Mouse (Mus musculus): ENCODE results near the gene Rgs2. TPM values are rescaled to one million over a fixed set of nuclear protein-coding genes. Genes with fewer than 3 reads are reported as not detected.

The Rgs2 gene
- 10 to 100 TPM; 79.8 to 88.8 TPM for total RNA-seq (2021)
- long read RNA-seq, experiment 1, transcript Rgs2-202 (5 exons, 3,021 nt), result major isoform, 16 of 18 reads
- long read RNA-seq, experiment 1, partial matches to known transcripts, result 1 of 18 reads
- long read RNA-seq, experiment 1, other reads (novel, unspliced or antisense), result 1 of 18 reads
- long read RNA-seq, experiment 2, transcript Rgs2-202 (5 exons, 3,021 nt), result major isoform, 11 of 12 reads
- long read RNA-seq, experiment 2, partial matches to known transcripts, result 0 of 12 reads
- long read RNA-seq, experiment 2, other reads (novel, unspliced or antisense), result 1 of 12 reads

DNA sequence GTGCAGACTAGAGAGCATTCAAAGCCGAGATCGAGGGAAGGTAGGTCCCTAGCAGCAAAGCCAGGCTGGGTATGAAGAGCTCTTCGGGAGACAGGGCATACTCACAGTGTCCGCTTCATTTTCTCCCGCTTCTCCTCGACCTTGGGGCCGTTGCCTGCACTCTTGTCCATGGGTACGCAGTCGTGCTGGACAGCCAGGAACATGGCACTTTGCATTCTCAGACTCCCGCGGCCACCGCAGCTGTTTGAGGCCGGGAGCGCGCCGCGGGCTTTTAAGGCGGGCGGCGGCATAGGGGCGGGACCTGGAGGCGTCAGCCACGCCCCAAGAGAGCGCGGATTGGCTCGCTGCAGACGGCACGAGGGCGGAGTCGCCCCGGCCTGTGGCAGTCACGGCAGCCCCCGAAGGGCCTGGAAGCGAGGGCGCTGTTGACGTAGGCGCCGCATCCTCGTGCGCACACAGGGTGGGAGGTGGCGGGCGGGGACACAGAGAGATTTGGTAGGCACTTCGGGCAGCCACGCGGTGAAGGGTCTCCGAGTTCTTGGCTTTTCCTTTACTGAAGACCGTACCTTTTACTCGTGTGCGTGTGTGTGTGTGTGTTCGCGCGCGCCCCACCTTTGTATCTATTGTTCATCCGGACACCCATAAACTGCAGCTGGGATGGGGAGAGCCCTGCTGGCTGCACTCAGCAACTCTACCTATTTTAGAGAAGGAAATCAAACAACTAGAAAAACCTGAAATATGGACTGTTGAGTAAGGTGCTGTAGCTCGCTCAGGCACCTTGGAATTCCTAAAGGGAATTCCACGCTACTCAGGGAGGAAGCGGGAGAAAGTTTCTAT, at the start of gene Rgs2:
TSS of gene Rgs2 (minus strand) at position 258 of the 837 bp plus-strand sequence.
- peak; percentile 93 to 95 for DNase-seq (ENCODE audit: low spot score in 2 of 2)

DNA sequence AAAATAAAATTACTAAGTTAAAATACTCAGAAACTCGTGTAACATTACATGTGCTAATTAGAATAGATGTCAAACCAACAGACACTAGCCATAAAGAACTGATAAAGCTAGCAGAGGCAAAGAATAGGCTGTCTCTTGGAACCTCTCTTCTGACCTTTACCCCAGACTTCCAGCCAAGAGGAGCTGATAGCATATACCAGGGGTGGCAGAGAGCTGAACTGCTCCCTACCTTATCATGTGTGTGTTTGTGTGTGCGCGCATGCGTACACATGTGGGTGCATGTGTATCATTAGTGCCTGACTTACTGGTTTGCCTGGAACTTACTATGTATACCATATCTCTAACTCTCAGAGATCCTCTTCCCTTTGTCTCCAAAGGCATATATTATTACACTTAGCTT, 49.4 kb upstream of the Rgs2 start:
- no peak for DNase-seq (ENCODE audit: low spot score in 2 of 2)

DNA sequence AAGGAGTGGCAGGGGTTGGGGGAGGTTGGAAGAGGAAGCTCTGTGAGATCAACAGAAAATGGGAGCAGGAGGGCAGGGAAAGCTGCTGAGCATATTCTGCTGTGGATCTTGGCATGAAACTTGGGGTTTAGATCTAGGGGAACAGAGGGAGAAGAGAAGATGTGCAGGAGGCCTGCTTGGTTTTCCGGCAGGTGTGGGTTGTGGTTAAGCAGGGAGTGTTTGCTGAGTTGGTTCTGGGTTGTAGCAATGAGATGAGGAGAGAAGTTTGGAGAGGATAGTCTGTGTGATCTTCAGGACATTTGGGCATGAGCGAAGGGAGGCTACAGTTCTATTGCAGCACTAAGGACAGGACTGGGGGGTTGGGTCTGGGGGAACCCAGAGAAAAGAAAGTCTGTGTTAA, 37.9 kb upstream of the Rgs2 start:
- no peak for DNase-seq (ENCODE audit: low spot score in 2 of 2)

DNA sequence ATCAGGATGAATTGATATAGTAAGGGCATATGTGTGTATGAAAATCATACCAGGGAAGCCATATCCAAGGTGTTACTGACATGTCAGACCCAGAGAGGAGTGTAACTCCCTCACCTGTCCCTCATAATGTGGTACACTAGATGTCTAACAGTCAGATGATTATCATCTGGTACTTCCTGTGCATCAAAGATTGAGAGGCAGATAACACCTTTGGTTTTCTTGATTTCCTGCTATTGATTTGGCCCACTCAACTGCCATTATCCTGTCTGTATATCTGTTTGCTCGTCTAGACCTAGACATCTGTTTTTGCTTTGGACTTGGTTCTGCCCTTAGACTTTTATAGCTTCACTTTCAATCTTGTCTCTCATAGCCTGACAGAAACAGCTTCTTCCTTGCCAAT, 29.5 kb upstream of the Rgs2 start:
- no peak for DNase-seq (ENCODE audit: low spot score in 2 of 2)

DNA sequence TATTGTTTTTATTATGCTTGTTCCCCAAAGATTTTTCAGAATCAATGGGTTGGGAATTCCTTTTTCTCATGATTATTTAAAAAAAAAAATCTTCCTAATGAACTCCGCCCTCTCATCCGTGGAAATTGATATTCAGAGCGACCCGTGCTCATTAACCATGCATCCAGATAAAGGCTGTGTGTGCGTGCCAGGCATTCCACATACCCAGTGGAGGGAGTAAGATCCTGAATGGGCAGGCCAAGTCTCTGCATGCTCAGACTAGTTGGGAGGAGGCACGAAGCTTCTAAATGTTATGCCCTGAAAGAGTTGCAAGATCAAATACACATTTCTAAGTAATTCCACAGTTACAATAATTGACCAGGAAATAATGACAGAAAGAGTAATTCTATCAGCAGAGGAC, 26.5 kb upstream of the Rgs2 start:
- DNase-seq (ENCODE audit: low spot score in 2 of 2), result no peak

DNA sequence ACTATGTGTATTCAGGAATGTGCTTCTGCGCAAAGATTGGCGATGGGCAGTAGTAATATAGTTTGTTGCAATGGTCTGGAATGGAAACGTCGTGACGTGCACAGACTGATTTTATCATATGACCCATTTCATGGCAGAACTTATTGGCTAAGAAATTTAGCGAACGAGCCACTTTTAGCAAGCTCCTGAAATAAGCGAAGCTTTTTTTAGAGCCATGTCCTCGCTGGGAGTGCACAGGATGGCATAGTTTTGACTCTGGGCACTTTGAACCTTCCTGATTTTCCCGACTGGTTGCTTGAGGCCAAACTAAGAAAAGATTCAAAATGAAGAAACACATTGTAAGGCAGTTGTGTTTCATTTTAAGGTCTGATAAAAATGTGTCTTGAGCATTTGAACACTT, 25.7 kb upstream of the Rgs2 start:
- no peak for DNase-seq (ENCODE audit: low spot score in 2 of 2)

DNA sequence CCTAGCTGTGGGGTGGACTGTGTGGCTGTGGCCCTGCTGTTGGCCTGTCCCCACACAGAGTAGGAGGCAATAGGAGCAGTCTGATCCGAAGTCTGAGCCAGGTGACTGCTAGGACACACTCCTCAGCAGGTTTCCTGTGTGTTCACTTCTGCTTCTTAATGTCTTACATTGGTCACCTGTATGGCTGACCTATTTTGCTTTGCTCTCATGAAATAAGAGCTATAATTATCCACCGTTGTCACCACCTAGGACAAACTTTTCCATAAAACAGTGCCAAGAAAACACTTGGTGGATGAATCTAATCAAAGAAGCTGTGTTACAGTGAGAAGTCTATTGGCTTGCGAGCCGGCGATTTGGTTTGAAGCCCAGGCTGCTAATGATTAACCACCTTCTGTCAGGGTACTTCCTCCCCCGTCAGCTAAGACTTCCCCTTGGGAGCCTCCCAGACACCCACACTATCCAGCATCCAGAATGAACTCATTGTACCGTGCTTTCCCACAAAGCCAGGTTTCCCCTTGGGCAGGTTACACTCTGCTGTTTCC, 14.5 kb upstream of the Rgs2 start:
- DNase-seq (ENCODE audit: low spot score in 2 of 2), result peak in 1 of 2 experiments; percentile 9

DNA sequence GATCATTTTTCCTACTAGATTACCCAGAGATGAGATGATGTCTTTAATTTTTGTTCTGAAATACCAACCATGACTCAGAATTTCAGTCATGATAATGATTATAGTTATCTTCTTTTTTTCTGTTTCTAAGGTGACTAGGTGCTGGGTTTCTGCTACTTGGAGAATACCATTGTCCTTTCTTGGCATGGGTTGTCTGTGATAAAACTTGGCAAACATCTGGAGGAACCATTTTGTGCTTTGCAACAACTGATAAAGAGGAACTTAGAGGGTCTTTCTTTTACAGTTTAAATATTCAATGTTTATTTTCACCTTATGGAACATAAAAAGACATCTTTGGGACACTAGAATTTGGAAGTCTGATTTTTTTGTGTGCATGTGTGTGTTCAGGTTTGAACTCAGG, 10.0 kb upstream of the Rgs2 start:
- DNase-seq (ENCODE audit: low spot score in 2 of 2), result no peak

DNA sequence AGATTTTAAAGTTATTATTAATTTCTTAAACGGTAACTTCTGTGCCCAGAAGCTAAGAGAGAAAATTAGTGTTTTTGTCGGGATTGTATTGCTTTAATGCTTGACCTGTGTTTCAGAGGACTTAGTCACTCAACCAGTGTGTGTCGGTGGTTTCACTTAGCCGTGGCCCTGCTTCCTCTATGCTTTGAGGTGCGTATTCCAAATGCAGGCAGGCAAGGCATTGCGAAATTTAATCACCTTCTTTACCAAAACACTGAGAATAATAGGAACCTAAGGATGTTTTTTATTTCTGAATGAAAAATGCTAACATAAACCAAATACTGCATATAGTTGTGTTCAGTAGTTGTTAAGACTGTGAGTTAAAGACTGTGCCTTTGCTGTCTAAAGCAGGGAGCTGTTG, 3.4 kb upstream of the Rgs2 start:
- no peak for DNase-seq (ENCODE audit: low spot score in 2 of 2)

DNA sequence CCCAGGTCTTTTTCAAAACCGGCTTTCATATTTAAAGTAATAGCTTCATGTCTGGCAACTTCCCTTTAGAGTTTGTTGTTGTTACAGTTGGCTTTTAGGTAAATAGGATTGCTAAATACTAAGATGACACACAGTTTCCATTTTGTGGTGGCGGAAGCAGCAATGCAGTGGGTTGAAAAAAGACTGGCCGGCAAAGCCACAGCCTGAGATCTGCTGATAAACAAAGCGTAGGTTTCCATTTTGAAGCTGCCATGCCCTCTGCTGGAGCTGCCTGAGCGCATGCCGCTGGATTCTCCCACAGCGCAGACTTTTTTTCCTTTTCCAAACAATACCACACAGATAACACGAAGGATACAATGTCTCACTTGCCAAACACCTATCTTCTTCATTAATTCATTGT, 2.6 kb upstream of the Rgs2 start:
- DNase-seq (ENCODE audit: low spot score in 2 of 2), result peak; percentile 53 to 68

DNA sequence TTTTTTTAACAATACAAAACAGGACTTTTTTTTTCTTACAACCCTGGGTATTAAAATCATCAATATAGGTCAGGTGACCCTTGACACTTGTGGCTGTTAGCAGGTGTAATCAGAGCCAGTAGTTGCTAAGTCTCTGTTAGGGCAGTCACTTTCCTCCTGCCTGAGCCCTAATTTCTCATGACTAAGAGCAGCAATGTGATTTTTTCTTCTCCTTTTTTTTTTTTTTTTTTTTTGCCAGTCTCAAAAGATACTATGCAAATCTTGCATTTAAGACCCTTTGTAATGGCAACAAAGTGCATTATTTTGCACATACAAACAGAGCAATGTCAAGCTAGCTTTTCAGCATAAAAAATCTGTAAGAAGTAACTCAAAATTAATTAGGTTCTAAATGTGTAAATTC, 1.7 kb upstream of the Rgs2 start:
- no peak for DNase-seq (ENCODE audit: low spot score in 2 of 2)

DNA sequence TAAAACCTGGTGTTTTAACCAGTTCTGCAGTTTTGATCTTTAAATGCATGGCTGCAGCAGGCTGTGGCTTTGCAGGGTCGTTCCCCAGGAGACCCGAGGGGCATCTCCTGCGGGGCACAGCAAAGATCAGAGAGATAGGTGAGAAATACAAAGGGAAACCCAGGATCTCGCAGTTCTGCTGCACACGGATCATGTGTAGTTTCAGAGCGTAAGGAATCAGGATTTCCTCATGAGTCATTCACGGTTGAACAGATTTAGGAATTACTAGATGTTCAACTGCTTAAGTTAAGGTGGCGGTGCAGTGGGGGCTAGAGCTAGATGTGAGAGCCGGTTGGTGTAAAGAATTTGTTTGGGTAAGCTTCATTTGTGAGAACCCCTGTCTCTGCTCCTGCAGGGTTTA, 780 bp upstream of the Rgs2 start:
- no peak for DNase-seq (ENCODE audit: low spot score in 2 of 2)

DNA sequence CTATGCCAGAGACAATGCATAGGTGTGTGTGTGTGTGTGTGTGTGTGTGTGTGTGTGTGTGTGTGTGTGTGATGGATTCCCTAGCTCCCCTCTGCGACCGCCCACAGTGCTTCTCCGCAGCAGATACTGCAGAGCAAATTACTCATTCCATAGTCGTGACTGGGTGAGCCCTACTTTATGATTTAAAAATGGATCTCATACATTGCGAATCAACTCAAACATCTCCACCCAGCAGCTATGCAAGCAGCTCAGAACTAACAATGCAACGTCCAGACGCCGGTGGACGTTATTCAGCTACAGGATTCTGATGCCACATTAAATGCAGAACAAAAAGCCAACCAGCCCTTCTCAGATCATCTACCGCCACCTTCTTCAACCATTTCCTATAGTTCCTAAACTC, 545 bp downstream of the Rgs2 start:
- peak; percentile 55 to 69 for DNase-seq (ENCODE audit: low spot score in 2 of 2)

DNA sequence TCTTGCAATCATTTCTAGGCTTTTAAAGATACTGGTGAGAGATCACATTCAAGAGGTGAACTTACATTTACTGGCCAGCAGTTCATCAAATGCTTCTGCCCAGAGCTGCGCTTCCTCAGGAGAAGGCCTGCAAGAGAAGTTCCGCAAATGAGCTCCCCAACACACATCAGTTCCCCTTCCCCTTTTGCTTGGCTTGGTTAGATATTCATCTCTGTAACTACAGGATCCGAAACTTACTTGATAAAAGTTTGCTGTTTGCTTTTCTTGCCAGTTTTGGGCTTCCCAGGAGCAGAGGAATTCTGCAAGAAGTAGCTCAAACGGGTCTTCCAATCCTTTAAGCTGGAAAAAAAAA, 1.3 kb downstream of the Rgs2 start:
- no peak for DNase-seq (ENCODE audit: low spot score in 2 of 2)

DNA sequence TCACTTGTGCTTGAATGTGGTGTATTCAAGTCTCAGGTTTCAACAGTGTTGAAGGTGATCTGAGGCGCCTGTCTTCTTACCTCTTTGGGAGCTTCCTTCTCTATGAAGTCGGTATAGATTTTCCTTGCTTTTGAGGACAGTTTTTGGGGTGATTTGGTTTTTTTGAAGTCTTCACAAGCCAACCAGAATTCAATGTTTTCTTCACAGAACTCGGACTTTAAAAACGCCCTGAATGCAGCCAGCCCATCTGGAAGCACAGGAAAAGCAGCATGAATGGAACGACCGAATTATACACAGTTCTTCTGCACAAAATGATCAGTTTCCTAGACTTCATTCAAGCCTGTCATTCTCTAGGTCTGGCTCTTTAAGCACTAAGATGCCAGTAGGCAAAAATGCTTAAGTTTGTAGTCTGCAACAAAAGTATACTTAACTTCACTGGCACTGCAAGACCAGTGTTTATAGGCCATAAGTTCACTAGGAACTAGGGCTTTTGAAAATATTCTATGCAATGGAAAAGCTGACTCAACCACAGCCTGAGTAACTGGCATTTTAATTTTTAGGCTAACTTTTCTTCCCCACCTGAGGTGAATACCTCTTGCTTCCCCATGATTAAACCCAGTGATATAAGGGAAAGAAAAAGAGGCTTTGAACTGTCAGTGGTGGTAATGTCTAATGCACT, 1.8 kb downstream of the Rgs2 start:
- DNase-seq (ENCODE audit: low spot score in 2 of 2), result no peak

DNA sequence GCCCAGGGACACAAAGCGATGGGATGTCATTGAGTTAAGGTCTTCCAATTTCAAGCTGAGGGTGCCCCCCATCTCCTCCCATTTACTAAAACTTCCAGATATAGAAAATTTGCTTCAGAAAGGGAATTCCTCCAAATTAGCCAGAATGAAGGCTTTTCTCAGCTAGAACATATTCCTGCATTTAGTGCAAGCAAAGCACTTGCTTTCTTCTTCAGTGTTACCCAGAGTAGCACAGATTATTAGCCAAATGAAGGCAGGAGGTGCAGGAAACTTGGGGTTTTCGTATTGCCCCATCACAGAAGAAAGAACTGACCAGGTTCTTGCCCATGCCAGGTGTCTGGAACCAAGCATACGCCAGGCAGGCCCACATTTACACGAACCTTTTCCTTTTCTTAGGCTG, 3.7 kb downstream of the Rgs2 start:
- DNase-seq (ENCODE audit: low spot score in 2 of 2), result no peak

DNA sequence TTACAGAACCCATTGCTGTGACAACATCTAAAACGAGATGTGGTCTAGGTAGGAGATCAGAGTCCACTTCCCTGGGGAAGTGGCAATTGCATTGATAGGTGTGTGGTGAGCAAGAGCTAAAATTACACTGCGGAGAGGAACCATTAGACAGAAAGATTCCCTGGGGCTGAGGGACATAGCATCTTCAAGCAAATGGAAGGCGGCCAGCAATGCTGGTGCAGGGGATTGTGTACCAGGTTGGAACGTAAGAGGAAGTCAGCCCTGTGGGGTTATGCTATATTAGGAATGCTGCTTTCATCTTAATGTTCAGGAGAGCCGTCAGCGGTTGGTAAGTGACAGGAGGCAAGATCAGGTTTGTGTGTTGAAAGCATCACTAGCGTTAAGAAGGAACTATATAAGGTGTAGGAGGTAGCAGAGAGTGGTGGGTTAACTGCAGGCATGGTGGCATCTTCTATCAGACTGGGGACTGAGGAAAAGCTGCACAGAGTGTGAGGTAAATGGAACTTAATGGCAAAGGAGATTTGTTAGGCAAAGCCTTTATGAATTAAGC, 4.5 kb downstream of the Rgs2 start:
- DNase-seq (ENCODE audit: low spot score in 2 of 2), result no peak

DNA sequence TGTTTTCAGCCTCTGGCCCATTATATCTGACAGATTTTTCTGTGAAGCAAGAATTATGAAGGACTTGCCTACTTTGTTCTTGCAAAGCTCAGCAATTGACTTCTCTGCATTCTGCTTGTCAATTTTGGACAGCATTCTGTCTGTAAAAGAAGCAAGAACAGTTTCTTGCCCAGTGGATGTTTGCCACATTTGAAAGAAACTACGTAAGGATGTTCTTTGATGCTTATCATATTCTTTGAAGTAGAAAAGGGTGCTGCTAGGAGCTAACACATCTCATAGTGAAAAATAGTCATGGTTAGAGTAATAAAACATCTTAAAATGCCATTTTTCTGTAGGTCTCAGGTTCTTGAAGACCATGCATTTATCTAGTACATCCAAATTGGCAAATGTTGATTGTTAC, 10.9 kb downstream of the Rgs2 start:
- no peak for DNase-seq (ENCODE audit: low spot score in 2 of 2)

DNA sequence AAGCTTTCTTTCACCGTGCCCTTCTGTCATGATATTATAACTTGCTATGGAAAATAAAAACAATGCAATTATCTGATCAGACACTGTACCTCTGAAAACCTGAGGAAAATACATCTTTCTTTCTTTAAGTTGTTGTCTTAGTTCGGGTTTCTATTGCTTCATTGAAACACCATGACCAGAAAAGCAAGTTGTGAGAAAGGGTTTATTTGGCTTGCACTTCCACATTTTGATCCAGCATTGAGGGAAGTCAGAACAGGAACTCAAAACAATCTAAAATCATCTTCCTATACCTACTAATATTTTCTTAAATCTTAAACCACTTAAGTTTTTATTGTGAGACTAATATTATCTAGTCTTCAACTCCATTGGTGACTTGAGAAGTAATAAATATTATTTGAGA, 11.4 kb downstream of the Rgs2 start:
- DNase-seq (ENCODE audit: low spot score in 2 of 2), result no peak

DNA sequence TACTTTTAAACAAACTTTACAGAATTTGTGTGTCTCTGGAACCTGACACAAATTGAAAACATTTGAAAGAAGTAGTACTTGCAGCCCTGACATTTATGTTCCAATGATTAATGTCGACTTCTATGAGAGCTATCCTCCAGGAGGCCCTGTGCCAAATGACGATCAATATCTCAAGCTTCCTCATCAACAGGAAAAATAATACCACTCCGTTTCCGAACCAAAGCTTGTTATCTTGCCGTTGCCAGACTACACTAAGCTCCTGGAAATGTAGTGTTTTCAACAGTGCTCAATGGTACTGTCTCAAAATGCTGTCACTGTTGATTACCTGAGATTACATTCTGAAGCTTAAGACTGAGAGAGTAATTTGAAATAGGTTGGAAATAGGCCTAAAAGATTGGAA, 13.7 kb downstream of the Rgs2 start:
- no peak for DNase-seq (ENCODE audit: low spot score in 2 of 2)

DNA sequence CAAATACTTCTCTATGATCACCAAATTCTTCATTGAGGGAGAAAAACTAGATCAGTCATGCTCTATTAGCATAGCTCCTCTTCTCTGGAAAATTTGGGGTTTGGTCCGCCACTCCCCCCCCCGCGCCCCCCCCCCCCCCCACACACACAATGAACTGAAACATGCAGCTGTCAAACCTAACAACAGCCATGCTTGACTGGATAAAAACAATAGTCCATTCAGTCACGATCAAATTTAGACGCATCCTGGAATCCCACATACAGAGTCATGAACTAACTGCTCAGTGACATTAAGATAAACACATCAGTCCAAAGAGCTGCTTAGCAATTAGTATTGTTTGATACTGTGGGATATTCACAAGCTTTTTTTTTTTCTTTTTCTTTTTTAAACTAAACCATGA, 14.2 kb downstream of the Rgs2 start:
- no peak for DNase-seq (ENCODE audit: low spot score in 2 of 2)

DNA sequence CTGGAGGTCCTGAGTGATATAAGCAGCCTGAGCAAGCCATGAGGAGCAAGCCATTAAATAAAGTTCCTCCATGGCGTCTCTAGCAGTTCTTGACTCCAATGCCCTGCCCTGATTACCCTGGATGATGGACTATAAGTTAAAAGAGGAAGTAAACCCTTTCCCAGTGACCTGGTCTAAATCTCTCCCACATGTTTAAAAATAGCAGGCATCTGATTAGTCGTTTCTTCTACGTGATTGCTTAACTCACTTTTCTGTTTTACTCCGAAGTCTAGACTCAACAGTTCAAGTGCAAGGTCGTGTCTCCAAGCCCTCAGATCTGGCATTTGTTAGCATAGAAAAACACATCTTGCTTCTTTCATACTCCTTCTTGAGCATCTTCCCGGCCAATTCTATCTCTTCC, 15.2 kb downstream of the Rgs2 start:
- DNase-seq (ENCODE audit: low spot score in 2 of 2), result no peak
